Mouse (Mus musculus) MN1 (cell line): Measurements from ENCODE around the gene Ralgapa2.
"Not testable (repeated sequence)": the region's sequence is repeated elsewhere in the genome, so short reads cannot be mapped to it uniquely, and the experiment has no call there.

Experiments
- DNase-seq: peaks from one replicate; pipeline ENCODE4 v3.0.0-alpha.2; 2016; ENCODE audit warnings: low spot score

The Ralgapa2 gene

GRCm38 (mm10) chr2:146498298-146498697 is 13.8 kb downstream of the Ralgapa2 start:
- no peak for DNase-seq

- no peak for DNase-seq
Measured at GRCm38 (mm10) chr2:146496995-146497394, 15.1 kb downstream of the Ralgapa2 start.

GRCm38 (mm10) chr2:146495781-146496180 is 16.4 kb downstream of the Ralgapa2 start:
- no peak for DNase-seq

GRCm38 (mm10) chr2:146493354-146493946 is 18.7 kb downstream of the Ralgapa2 start:
- DNase-seq, result no peak

GRCm38 (mm10) chr2:146491830-146492610 is 20.1 kb downstream of the Ralgapa2 start:
- DNase-seq, result no peak

GRCm38 (mm10) chr2:146490926-146491325 is 21.2 kb downstream of the Ralgapa2 start:
- no peak for DNase-seq

GRCm38 (mm10) chr2:146488291-146488690 is 23.9 kb downstream of the Ralgapa2 start:
- DNase-seq, result no peak

- DNase-seq, result no peak
Measured at GRCm38 (mm10) chr2:146482859-146483258, 29.3 kb downstream of the Ralgapa2 start.

- DNase-seq, result no peak
Measured at GRCm38 (mm10) chr2:146477491-146477890, 34.7 kb downstream of the Ralgapa2 start.

- no peak for DNase-seq
Measured at GRCm38 (mm10) chr2:146476428-146476972, 35.6 kb downstream of the Ralgapa2 start.

GRCm38 (mm10) chr2:146476001-146476400 is 36.1 kb downstream of the Ralgapa2 start:
- DNase-seq, result peak; percentile 48

- no peak for DNase-seq
Measured at GRCm38 (mm10) chr2:146470947-146471346, 41.2 kb downstream of the Ralgapa2 start.

- peak; percentile 22 for DNase-seq
Measured at GRCm38 (mm10) chr2:146469707-146470420, 42.3 kb downstream of the Ralgapa2 start.

GRCm38 (mm10) chr2:146468898-146469297 is 43.2 kb downstream of the Ralgapa2 start:
- no peak for DNase-seq

- no peak for DNase-seq
Measured at GRCm38 (mm10) chr2:146468016-146468415, 44.1 kb downstream of the Ralgapa2 start.

GRCm38 (mm10) chr2:146466811-146467210 is 45.3 kb downstream of the Ralgapa2 start:
- not testable (repeated sequence) for DNase-seq

GRCm38 (mm10) chr2:146457494-146457893 is 54.6 kb downstream of the Ralgapa2 start:
- DNase-seq, result no peak

GRCm38 (mm10) chr2:146456612-146457011 is 55.5 kb downstream of the Ralgapa2 start:
- DNase-seq, result no peak

- DNase-seq, result no peak
Measured at GRCm38 (mm10) chr2:146456062-146456461, 56.1 kb downstream of the Ralgapa2 start.

- DNase-seq, result peak; percentile 16
Measured at GRCm38 (mm10) chr2:146444009-146444408, 68.1 kb downstream of the Ralgapa2 start.

- DNase-seq, result no peak
Measured at GRCm38 (mm10) chr2:146443291-146443875, 68.8 kb downstream of the Ralgapa2 start.

GRCm38 (mm10) chr2:146441711-146442110 is 70.4 kb downstream of the Ralgapa2 start:
- DNase-seq, result no peak
